Mouse (Mus musculus): Measurements from ENCODE around the gene Zfp277. TPM values are rescaled to one million over a fixed set of nuclear protein-coding genes. Genes with fewer than 3 reads are reported as not detected.

Gene Zfp277
- polyA plus RNA-seq, 2 experiments = 5.1 to 7.4 TPM

DNA sequence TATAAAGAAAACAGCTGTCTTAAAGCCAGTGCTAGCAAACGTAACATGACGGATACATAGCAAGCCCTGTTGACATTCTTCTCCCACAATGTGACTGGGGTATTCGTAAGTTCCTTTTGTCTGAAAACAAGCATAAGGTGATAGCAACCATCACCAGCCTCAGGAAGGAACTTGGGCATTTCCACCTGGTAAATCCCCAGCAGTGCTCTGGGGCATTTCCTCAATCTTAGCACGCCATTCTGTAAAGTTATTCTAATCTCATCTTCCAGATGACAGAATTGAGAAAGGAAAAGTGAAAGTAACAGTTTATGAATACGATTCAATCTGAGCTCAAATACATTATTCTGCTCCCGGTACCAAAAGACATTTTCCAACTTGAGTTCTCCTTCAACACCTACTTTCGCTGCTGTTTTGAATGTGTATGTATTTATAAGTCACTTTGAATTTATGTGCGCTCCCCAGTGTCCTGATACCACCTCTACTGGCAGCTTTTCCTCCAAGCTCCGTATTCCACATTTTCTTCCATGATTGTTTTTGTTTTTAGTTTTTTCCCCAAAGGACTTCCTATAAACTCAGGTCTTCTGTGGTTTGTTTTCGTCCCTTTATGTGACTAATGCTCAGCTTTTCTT lies 64.4 kb downstream of the Zfp277 start:
- Histone ChIP-seq H3K27ac (no peak overlapping the region), H3K9ac (replicated peaks) (no peak overlapping the region), H3K4me2 (ENCODE audit: low read depth) (no peak overlapping the region), H3K4me3 (ENCODE audit: insufficient read depth in 1 of 2, low read depth in 2 of 2, low read length in 2 of 2) (no peak overlapping the region), H3K27me3 (ENCODE audit: control insufficient read depth, insufficient read depth, low read length) (no peaks in the 10 kb centered on the region), H3K9me3 (ENCODE audit: control insufficient read depth, low read length) (no peaks in the 10 kb centered on the region), H3K4me1 (replicated peaks; ENCODE audit: control insufficient read depth in 2 of 2, insufficient read depth in 2 of 2, low read length in 1 of 2) (no peaks in the 10 kb centered on the region), H3K36me3 (replicated peaks; ENCODE audit: control insufficient read depth, insufficient read depth, low read depth) (no peaks in the 10 kb centered on the region)
- no peak for TF ChIP-seq CTCF (IDR thresholded peaks at IDR 0.05; ENCODE audit: low read depth)
- no peak for TF ChIP-seq EP300 (IDR thresholded peaks at IDR 0.05; ENCODE audit: low read depth)
- ATAC-seq (ENCODE audit: insufficient read depth) (no peak), DNase-seq (ENCODE audit: low read depth in 3 of 3, low spot score in 3 of 3) (no peak)
- 68% methylated on average over 10 of the region's 10 CpGs for WGBS (ENCODE audit: insufficient replicate concordance)

DNA sequence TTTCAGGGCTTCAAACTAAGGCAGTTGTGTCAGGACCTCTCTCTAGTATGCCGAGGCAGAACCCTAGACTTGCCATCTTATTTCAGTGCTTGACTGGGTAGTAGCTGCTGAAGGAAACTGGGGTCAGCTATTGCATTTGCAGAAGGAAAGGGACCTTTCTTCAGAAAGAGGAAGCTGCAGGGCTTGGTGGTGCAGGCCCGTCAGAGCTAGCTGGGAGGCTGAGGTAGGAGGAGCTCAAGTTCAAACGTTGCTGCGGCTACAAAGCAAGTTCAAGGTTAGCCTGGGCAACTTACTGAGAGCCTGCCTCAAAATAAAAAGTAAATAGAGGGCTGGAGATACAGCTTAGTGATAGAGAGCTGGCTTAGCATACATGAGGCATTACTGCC lies 66.2 kb downstream of the Zfp277 start:
- TF ChIP-seq CTCF (IDR thresholded peaks at IDR 0.05; ENCODE audit: low read depth) (no peak), EP300 (IDR thresholded peaks at IDR 0.05; ENCODE audit: low read depth) (no peak)
- Histone ChIP-seq H3K36me3 (replicated peaks; ENCODE audit: control insufficient read depth, insufficient read depth, low read depth) (no peaks in the 10 kb centered on the region), H3K9me3 (ENCODE audit: control insufficient read depth, low read length) (no peaks in the 10 kb centered on the region), H3K9ac (replicated peaks) (no peak overlapping the region), H3K27ac (no peak overlapping the region), H3K27me3 (ENCODE audit: control insufficient read depth, insufficient read depth, low read length) (no peaks in the 10 kb centered on the region), H3K4me3 (ENCODE audit: insufficient read depth in 1 of 2, low read depth in 2 of 2, low read length in 2 of 2) (no peak overlapping the region), H3K4me2 (ENCODE audit: low read depth) (no peak overlapping the region), H3K4me1 (replicated peaks; ENCODE audit: control insufficient read depth in 2 of 2, insufficient read depth in 2 of 2, low read length in 1 of 2) (no peaks in the 10 kb centered on the region)
- 36% methylated on average over 4 of the region's 4 CpGs for WGBS (ENCODE audit: insufficient replicate concordance)
- no peak for ATAC-seq (ENCODE audit: insufficient read depth)
- DNase-seq (ENCODE audit: low read depth in 3 of 3, low spot score in 3 of 3) = no peak

DNA sequence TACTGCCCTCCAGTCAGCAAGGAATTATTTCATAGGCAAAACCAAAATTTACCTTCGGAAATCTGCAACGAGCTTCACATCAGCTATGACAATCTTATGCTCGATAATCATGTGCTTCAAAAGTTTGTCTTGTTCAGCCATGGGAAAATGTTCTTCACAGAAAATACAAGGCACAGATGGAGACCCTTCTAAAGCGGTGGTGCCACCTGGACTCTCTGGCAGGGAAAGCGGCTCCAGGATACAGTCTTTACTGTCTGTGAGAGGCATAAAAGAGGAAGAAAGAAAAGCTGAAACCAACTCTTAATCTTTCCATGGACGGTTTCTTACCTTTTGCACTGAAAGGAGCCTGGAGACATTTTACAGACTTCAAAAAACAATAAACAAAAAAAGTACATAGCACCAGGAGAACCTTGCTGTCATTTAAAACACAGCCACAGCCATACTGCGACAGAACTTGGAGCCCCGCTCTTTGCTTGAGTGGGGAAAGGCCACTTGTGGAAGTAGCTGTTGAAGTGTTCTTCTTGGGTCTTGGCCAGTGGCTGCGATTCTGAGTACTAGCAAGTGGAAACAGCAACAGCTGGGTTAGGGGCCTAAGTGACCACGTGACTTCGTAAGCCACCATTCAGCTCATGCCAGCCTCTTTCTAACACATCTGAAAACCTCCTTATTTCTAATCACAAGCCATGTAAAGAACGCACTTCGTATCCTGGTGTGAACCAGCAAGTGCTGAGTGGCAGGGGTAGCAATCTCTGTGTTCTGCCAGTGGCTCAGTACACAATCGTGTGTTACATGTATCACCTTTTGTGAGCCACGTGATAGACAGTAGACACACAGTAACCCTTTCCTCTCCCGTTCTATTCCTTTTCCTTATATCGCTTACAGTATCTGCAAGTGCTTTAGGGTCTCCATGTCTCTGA lies 66.8 kb downstream of the Zfp277 start:
- no peaks in the 10 kb centered on the region for H3K27me3 ChIP-seq (ENCODE audit: control insufficient read depth, insufficient read depth, low read length)
- no peak for DNase-seq (ENCODE audit: low read depth in 3 of 3, low spot score in 3 of 3)
- 73% methylated on average over 17 of the region's 17 CpGs for WGBS (ENCODE audit: insufficient replicate concordance)

DNA sequence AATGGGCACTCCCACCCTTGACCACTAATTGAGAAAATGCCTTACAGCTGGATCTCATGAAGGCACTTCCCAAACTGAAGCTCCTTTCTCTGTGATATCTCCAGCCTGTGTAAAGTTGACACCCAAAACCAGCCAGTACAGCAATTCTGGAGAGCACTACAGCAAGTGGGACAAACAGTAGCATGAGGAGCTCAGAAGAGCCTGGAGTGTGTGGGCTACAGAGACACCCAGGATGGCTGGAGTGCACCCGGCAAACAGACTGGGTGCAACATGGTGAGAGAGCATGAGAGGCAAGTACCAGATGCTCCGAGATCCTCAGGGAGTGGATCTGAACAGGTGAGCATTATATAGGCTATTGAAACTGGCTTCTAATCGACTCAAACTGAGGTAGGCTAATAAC lies 93.8 kb downstream of the Zfp277 start:
- Histone ChIP-seq H3K9me3 (ENCODE audit: control insufficient read depth, low read length) (no peaks in the 10 kb centered on the region), H3K4me1 (replicated peaks; ENCODE audit: control insufficient read depth in 2 of 2, insufficient read depth in 2 of 2, low read length in 1 of 2) (no peaks in the 10 kb centered on the region), H3K36me3 (replicated peaks; ENCODE audit: control insufficient read depth, insufficient read depth, low read depth) (no peaks in the 10 kb centered on the region), H3K9ac (replicated peaks) (no peak overlapping the region), H3K4me3 (ENCODE audit: insufficient read depth in 1 of 2, low read depth in 2 of 2, low read length in 2 of 2) (no peak overlapping the region), H3K27ac (no peak overlapping the region), H3K4me2 (ENCODE audit: low read depth) (no peak overlapping the region), H3K27me3 (ENCODE audit: control insufficient read depth, insufficient read depth, low read length) (no peaks in the 10 kb centered on the region)
- 68% methylated on average over 3 of the region's 3 CpGs for WGBS (ENCODE audit: insufficient replicate concordance)
- ATAC-seq (ENCODE audit: insufficient read depth) (no peak), DNase-seq (ENCODE audit: low read depth in 3 of 3, low spot score in 3 of 3) (no peak)
- no peak for TF ChIP-seq CTCF (IDR thresholded peaks at IDR 0.05; ENCODE audit: low read depth)
- no peak for TF ChIP-seq EP300 (IDR thresholded peaks at IDR 0.05; ENCODE audit: low read depth)

More for the DNA sequence above, 66.8 kb downstream of the Zfp277 start:
- no peak for ATAC-seq (ENCODE audit: insufficient read depth)
- no peak overlapping the region for H3K27ac ChIP-seq
- H3K4me3 ChIP-seq (ENCODE audit: insufficient read depth in 1 of 2, low read depth in 2 of 2, low read length in 2 of 2) = no peak overlapping the region
- TF ChIP-seq CTCF (IDR thresholded peaks at IDR 0.05; ENCODE audit: low read depth) (no peak), EP300 (IDR thresholded peaks at IDR 0.05; ENCODE audit: low read depth) (no peak)
- H3K9me3 ChIP-seq (ENCODE audit: control insufficient read depth, low read length) = no peaks in the 10 kb centered on the region
- H3K36me3 ChIP-seq (replicated peaks; ENCODE audit: control insufficient read depth, insufficient read depth, low read depth) = no peaks in the 10 kb centered on the region
- H3K4me2 ChIP-seq (ENCODE audit: low read depth) = no peak overlapping the region
- H3K9ac ChIP-seq (replicated peaks) = no peak overlapping the region
- no peaks in the 10 kb centered on the region for H3K4me1 ChIP-seq (replicated peaks; ENCODE audit: control insufficient read depth in 2 of 2, insufficient read depth in 2 of 2, low read length in 1 of 2)

DNA sequence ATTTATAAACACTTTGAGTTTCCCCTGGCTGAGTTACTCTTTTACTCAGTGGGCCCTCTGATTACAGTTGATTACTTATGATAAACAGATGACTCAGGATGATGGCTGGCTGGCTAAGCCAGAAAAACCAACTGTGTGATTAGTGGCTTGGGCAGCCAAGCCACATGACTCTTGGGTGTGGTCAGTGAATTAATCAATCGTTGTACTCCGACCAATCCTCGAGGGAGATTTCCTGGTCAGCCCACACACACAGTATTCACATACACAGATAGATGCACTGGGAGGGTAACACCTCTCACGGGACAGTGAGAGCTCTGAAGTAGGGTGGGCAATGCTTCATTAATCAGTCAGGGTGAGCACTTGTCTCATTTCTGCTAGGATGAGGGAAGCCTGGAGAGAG lies 97.5 kb downstream of the Zfp277 start:
- H3K36me3 ChIP-seq (replicated peaks; ENCODE audit: control insufficient read depth, insufficient read depth, low read depth) = no peaks in the 10 kb centered on the region
- WGBS (ENCODE audit: insufficient replicate concordance) = 56% methylated on average over 4 of the region's 4 CpGs
- no peaks in the 10 kb centered on the region for H3K9me3 ChIP-seq (ENCODE audit: control insufficient read depth, low read length)
- DNase-seq (ENCODE audit: low read depth in 3 of 3, low spot score in 3 of 3) (no peak), ATAC-seq (ENCODE audit: insufficient read depth) (no peak)
- no peak for TF ChIP-seq CTCF (IDR thresholded peaks at IDR 0.05; ENCODE audit: low read depth)
- TF ChIP-seq EP300 (IDR thresholded peaks at IDR 0.05; ENCODE audit: low read depth) = no peak
- H3K27me3 ChIP-seq (ENCODE audit: control insufficient read depth, insufficient read depth, low read length) = no peaks in the 10 kb centered on the region
- no peak overlapping the region for H3K9ac ChIP-seq (replicated peaks)
- H3K4me2 ChIP-seq (ENCODE audit: low read depth) = no peak overlapping the region
- no peak overlapping the region for H3K4me3 ChIP-seq (ENCODE audit: insufficient read depth in 1 of 2, low read depth in 2 of 2, low read length in 2 of 2)
- no peak overlapping the region for H3K27ac ChIP-seq
- no peaks in the 10 kb centered on the region for H3K4me1 ChIP-seq (replicated peaks; ENCODE audit: control insufficient read depth in 2 of 2, insufficient read depth in 2 of 2, low read length in 1 of 2)
